Mouse (Mus musculus): ENCODE measurements at regions not wholly inside any gene's neighbourhood (a gene's known extent, or its start where the extent isn't known, plus 50 kb on each side); places are given as distances from the start of the nearest gene placed in this dataset.

- Histone ChIP-seq H3K4me1 (ENCODE audit: control insufficient read depth, insufficient read depth, low read length) (0 out of 2 replicates have a peak, but pooled peaks cover 2% of the 10 kb centered on the region), H3K4me3 (ENCODE audit: insufficient read depth, low read length) (no peak overlapping the region), H3K27ac (ENCODE audit: insufficient read depth, low read length) (no peak overlapping the region)
- no peak for TF ChIP-seq CTCF (IDR thresholded peaks at IDR 0.05; ENCODE audit: extremely low read depth, insufficient read depth, low read length)
- no peak for TF ChIP-seq POLR2A (IDR thresholded peaks at IDR 0.05; ENCODE audit: extremely low read depth, insufficient read depth, low read length)
Measured at GRCm38 (mm10) chr13:107700268-107701139, 343.7 kb upstream of the Smim15 start.

DNA sequence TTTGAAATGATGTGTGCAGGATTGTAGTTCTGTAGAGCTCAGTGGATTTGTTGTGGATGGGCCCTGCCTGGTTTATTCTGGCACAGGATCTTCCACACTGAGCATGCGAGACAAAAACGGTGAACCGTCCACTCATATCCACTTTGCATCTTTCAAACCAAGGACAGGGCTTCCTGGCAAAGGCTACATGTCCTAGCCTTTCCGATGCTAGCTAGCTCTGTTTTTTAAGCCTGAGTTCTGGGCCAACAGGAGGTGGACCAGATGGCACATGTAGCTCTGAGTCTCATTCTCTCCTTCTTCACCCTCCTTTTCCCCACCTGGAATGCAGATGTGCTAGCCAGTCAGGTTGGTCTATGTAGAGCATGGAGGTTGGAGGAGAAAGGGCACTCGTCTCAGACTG is 345.0 kb upstream of the Smim15 start:
- H3K4me1 ChIP-seq (ENCODE audit: control insufficient read depth, insufficient read depth, low read length), result 0 out of 2 replicates have a peak, but pooled peaks cover 2% of the 10 kb centered on the region
- H3K27ac ChIP-seq (ENCODE audit: insufficient read depth, low read length), result no peak overlapping the region
- TF ChIP-seq CTCF (IDR thresholded peaks at IDR 0.05; ENCODE audit: extremely low read depth, insufficient read depth, low read length), result no peak
- no peak for TF ChIP-seq POLR2A (IDR thresholded peaks at IDR 0.05; ENCODE audit: extremely low read depth, insufficient read depth, low read length)
- H3K4me3 ChIP-seq (ENCODE audit: insufficient read depth, low read length), result no peak overlapping the region

DNA sequence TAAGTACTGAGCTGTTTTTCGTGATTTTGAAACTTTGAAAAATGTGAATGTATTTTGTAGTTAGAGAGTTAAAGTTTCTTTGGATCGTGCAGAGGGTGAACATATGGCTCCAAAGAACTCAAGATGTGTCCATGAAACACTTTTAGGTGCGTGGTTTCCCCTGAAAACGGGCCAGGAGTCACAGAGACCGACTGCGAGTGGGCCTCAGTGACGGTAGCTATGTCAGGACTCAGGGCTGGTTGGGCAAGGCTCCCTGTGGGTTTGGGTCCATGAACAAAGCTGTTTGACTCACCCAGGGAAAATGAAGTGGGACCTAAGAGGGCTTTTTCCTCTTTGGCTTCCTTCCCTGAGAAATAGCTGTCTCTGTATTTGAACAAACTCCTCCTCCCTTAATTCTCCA is 345.9 kb upstream of the Smim15 start:
- Histone ChIP-seq H3K4me3 (ENCODE audit: insufficient read depth, low read length) (no peak overlapping the region), H3K27ac (ENCODE audit: insufficient read depth, low read length) (no peak overlapping the region)
- no peak for TF ChIP-seq CTCF (IDR thresholded peaks at IDR 0.05; ENCODE audit: extremely low read depth, insufficient read depth, low read length)

DNA sequence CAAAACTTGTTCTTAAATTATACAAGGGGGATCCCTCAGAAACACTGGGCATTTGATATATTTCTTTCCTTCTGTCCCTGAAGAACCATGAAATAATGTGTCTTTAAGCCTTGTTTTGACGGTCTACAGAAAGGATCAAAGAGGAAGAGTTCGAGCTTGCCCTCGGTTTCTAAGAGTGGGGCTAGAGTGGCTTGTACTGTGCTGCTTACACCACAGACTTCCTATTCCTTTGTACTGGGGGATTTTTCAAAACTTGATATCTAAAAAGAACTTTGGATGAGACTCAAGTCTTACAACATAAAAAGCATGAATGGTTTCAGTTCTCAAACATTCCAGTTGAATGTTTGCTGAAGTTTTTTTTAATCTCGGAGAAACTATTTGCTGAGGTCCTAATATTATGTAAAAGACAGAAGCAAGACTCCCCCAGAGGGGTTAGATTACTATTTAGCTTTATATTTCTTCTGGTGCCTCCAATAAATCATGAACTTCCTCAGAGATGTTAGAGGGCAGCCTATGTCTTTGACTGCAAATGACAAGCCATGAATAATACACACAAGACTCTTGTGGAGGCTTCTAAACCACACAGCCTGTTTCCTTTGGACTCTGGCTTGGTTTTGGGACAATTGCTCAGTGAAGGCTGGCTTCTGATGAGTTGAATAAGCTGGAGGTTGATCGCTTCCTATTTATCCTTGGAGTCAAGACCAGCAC is 352.0 kb upstream of the Smim15 start:
- H3K27ac ChIP-seq (ENCODE audit: insufficient read depth, low read length), result no peak overlapping the region
- no peak overlapping the region for H3K4me3 ChIP-seq (ENCODE audit: insufficient read depth, low read length)
- TF ChIP-seq CTCF (IDR thresholded peaks at IDR 0.05; ENCODE audit: extremely low read depth, insufficient read depth, low read length) (no peak), POLR2A (IDR thresholded peaks at IDR 0.05; ENCODE audit: extremely low read depth, insufficient read depth, low read length) (no peak)
- H3K4me1 ChIP-seq (ENCODE audit: control insufficient read depth, insufficient read depth, low read length), result no peaks in the 10 kb centered on the region

More for the DNA sequence above, 345.9 kb upstream of the Smim15 start:
- H3K4me1 ChIP-seq (ENCODE audit: control insufficient read depth, insufficient read depth, low read length), result 0 out of 2 replicates have a peak, but pooled peaks cover 2% of the 10 kb centered on the region

GRCm38 (mm10) chr13:107688972-107689371 is 355.3 kb upstream of the Smim15 start:
- H3K4me1 ChIP-seq (ENCODE audit: control insufficient read depth, insufficient read depth, low read length), result no peaks in the 10 kb centered on the region
- H3K4me3 ChIP-seq (ENCODE audit: insufficient read depth, low read length), result no peak overlapping the region
- H3K27ac ChIP-seq (ENCODE audit: insufficient read depth, low read length), result no peak overlapping the region
- TF ChIP-seq POLR2A (IDR thresholded peaks at IDR 0.05; ENCODE audit: extremely low read depth, insufficient read depth, low read length) (no peak), CTCF (IDR thresholded peaks at IDR 0.05; ENCODE audit: extremely low read depth, insufficient read depth, low read length) (no peak)

- TF ChIP-seq POLR2A (IDR thresholded peaks at IDR 0.05; ENCODE audit: extremely low read depth, insufficient read depth, low read length) (no peak), CTCF (IDR thresholded peaks at IDR 0.05; ENCODE audit: extremely low read depth, insufficient read depth, low read length) (no peak)
- Histone ChIP-seq H3K27ac (ENCODE audit: insufficient read depth, low read length) (no peak overlapping the region), H3K4me1 (ENCODE audit: control insufficient read depth, insufficient read depth, low read length) (no peaks in the 10 kb centered on the region), H3K4me3 (ENCODE audit: insufficient read depth, low read length) (no peak overlapping the region)
Measured at GRCm38 (mm10) chr13:107685231-107685630, 359.0 kb upstream of the Smim15 start.

DNA sequence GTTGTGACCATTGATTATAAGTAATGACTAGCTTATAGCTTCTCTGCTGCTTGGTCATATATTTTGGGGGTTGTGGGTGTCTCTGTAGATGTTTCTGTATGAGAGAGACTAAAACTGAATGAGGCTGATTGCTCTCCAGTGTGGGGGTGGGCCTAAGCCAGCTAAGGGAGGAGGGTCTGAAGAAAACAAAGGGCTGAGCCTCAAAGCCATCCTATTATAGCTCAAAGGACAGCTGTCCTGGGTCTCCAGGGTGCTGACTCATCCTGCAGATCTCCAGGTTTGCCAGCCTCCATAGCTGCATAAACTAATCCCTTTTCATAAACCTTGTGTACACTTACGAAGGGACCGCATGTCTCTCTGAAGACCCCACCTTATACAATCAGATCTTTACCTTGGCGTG is 360.3 kb upstream of the Smim15 start:
- TF ChIP-seq POLR2A (IDR thresholded peaks at IDR 0.05; ENCODE audit: extremely low read depth, insufficient read depth, low read length), result no peak
- no peak for TF ChIP-seq CTCF (IDR thresholded peaks at IDR 0.05; ENCODE audit: extremely low read depth, insufficient read depth, low read length)

DNA sequence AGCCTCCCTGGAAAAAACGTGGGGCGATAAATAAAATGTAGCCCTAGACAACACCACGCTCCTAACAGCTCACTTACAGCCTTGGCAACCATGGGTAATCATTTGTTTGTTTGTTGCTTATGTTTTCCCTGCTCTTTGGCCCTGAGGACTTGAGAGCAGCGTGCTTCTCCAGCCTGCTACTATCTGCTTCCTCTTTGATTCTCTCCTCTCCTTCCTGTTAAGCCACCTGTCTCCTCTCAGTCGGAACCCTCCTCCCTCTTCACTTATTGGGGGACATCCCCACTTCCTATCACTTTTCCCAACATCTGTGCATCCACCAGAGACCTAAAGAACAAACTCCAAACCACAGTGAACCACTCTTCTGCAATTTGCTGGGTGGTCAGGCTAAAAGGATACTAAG is 362.5 kb upstream of the Smim15 start:
- no peak for TF ChIP-seq POLR2A (IDR thresholded peaks at IDR 0.05; ENCODE audit: extremely low read depth, insufficient read depth, low read length)
- TF ChIP-seq CTCF (IDR thresholded peaks at IDR 0.05; ENCODE audit: extremely low read depth, insufficient read depth, low read length), result no peak
- Histone ChIP-seq H3K4me3 (ENCODE audit: insufficient read depth, low read length) (no peak overlapping the region), H3K27ac (ENCODE audit: insufficient read depth, low read length) (no peak overlapping the region), H3K4me1 (ENCODE audit: control insufficient read depth, insufficient read depth, low read length) (no peaks in the 10 kb centered on the region)

More for the DNA sequence above, 360.3 kb upstream of the Smim15 start:
- Histone ChIP-seq H3K4me3 (ENCODE audit: insufficient read depth, low read length) (no peak overlapping the region), H3K27ac (ENCODE audit: insufficient read depth, low read length) (no peak overlapping the region), H3K4me1 (ENCODE audit: control insufficient read depth, insufficient read depth, low read length) (no peaks in the 10 kb centered on the region)

- H3K4me3 ChIP-seq (ENCODE audit: insufficient read depth, low read length), result no peak overlapping the region
- no peak overlapping the region for H3K27ac ChIP-seq (ENCODE audit: insufficient read depth, low read length)
- H3K4me1 ChIP-seq (ENCODE audit: control insufficient read depth, insufficient read depth, low read length), result no peaks in the 10 kb centered on the region
- TF ChIP-seq POLR2A (IDR thresholded peaks at IDR 0.05; ENCODE audit: extremely low read depth, insufficient read depth, low read length) (no peak), CTCF (IDR thresholded peaks at IDR 0.05; ENCODE audit: extremely low read depth, insufficient read depth, low read length) (no peak)
Measured at GRCm38 (mm10) chr13:107678860-107679259, 365.4 kb upstream of the Smim15 start.

DNA sequence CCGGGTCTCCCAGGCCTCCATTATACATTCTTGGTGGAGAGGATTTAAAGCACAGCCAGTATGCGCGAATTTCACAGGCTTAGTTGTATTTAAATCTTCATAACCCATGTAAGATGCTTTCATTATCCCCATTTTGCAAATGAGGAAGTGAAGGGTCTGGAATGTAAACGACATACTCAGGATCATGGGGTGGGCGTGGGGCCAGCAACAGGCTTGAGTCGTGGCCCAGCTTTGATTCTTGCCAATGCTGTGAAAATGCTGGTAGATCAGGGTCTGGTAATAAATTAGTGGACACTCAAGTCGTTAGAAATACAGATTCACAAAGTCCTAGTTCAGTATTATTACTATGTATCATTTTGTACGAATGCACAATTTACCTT is 367.2 kb upstream of the Smim15 start:
- TF ChIP-seq POLR2A (IDR thresholded peaks at IDR 0.05; ENCODE audit: extremely low read depth, insufficient read depth, low read length), result no peak
- no peak for TF ChIP-seq CTCF (IDR thresholded peaks at IDR 0.05; ENCODE audit: extremely low read depth, insufficient read depth, low read length)
- H3K27ac ChIP-seq (ENCODE audit: insufficient read depth, low read length), result no peak overlapping the region
- no peak overlapping the region for H3K4me3 ChIP-seq (ENCODE audit: insufficient read depth, low read length)
- H3K4me1 ChIP-seq (ENCODE audit: control insufficient read depth, insufficient read depth, low read length), result no peaks in the 10 kb centered on the region

Data from cortical plate, adult 2 months (tissue).